ENCODE assay signal across 24 mouse cellular contexts in the genomic region with DNA sequence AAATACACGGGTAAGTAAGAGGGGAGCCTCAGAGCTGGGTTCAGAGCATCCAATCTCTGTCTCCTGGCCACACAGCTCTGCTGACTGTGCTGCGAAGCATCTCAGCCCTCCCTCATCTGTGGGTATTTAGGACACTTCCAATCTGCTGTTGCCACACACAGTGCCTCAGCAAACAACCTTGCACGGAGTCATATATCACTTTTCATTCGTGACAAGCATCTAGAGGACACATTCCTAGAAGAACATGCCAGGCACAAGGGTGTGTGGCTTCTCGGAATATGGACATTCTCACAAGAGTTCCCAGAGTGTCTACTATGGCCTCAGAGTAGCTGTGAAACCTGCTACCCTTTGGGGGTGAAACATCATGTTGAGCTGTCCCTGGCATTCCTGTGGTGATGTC. TPM values are rescaled to one million over a fixed set of nuclear protein-coding genes. Genes with fewer than 3 reads are reported as not detected.
DNase-seq lines count a peak whose midpoint lies in the region; TF ChIP-seq lines count a peak whose summit lies in the region.
"Had no signal": no experiment of that assay in that cellular context is flagged by ENCODE, and none has a peak within 500 bp of the region (broad histone marks: within the 10 kb centered on the region; RNA-seq: fewer than 3 reads in every experiment).

No protein-coding gene starts in this region.

- H3K36me3 ChIP-seq in C2C12 (ENCODE audit: control insufficient read depth, insufficient read depth), result no peaks in the 10 kb centered on the region
- H3K36me3 ChIP-seq: forebrain, embryonic 10.5 days; heart, embryonic 10.5 days; heart, embryonic 13.5 days had no signal

- H3K27ac ChIP-seq in cerebellum, adult 2 months (ENCODE audit: insufficient read depth, low read length), result no peak overlapping the region
- H3K27ac ChIP-seq: forebrain, embryonic 10.5 days; forebrain, embryonic 13.5 days; heart, adult 2 months; heart, embryonic 10.5 days; heart, embryonic 13.5 days; hindbrain, embryonic 14.5 days; hindbrain, postnatal 0 days had no signal

- peaks cover 29% of the 10 kb centered on the region for H3K27me3 ChIP-seq in C2C12 (ENCODE audit: control insufficient read depth, insufficient read depth, insufficient read length)
- H3K27me3 ChIP-seq in cerebellum, adult 2 months (ENCODE audit: control insufficient read depth, insufficient read depth, low read length), result peaks cover 9% of the 10 kb centered on the region; the same call in 1 of the 2 replicates
- H3K27me3 ChIP-seq: Patski had no signal

- TF ChIP-seq POLR2A in cerebellum, adult 2 months (IDR thresholded peaks at IDR 0.05; ENCODE audit: borderline replicate concordance, insufficient read depth, low read length), result no peak

- H3ac ChIP-seq in C2C12 (ENCODE audit: control insufficient read depth, insufficient read length, low read depth), result no peak overlapping the region

- whole genome bisulfite sequencing in cerebellum, adult 2 months, result 80% methylated on average over 5 of the region's 5 CpGs

- TF ChIP-seq CTCF in C2C12 (IDR thresholded peaks at IDR 0.05; ENCODE audit: control insufficient read depth, insufficient read depth, insufficient read length), result no peak
- no peak for TF ChIP-seq CTCF in cerebellum, adult 2 months (IDR thresholded peaks at IDR 0.05; ENCODE audit: borderline replicate concordance, insufficient read depth, low read depth, low read length)

- H3K79me3 ChIP-seq in C2C12 (ENCODE audit: low read depth), result no peaks in the 10 kb centered on the region

- peaks cover 6% of the 10 kb centered on the region for H3K4me1 ChIP-seq in cerebellum, adult 2 months (ENCODE audit: control insufficient read depth, insufficient read depth, low read length)

- no peak overlapping the region for H3K4me3 ChIP-seq in C2C12 (ENCODE audit: insufficient read depth, poor library complexity, severe bottlenecking)
- H3K4me3 ChIP-seq in cerebellum, adult 2 months (replicated peaks; ENCODE audit: insufficient read depth, low read depth, low read length), result no peak overlapping the region
- H3K4me3 ChIP-seq: forebrain, embryonic 10.5 days; forebrain, embryonic 13.5 days; heart, adult 2 months; heart, embryonic 10.5 days; heart, embryonic 13.5 days had no signal

- H3K79me2 ChIP-seq in C2C12 (ENCODE audit: control insufficient read depth, insufficient read depth), result no peaks in the 10 kb centered on the region

- peak; percentile 73 for DNase-seq in adrenal gland, adult 2 months
- DNase-seq in adrenal gland, postnatal 4 days (ENCODE audit: low spot score in 2 of 2), result no peak
- DNase-seq in adrenal gland, postnatal 10 days, result peak; percentile 21
- DNase-seq in cerebellum, adult 2 months, result no peak
- no peak for DNase-seq in neural tube, embryonic 10.5 days (ENCODE audit: extremely low spot score, low spot score)
- DNase-seq in retina, postnatal 1 day, result no peak
- DNase-seq: cerebellum, adult 11-12 months; cerebellum, adult 9-10 months; cerebellum, postnatal 14 days; gastrocnemius, postnatal 10 days; gastrocnemius, postnatal 36 days; heart, adult 2 months; heart, postnatal 14 days; heart, postnatal 4 days had no signal

TF ChIP-seq in C2C12, 6 proteins besides CTCF, POLR2A, EP300 and RAD21:
- peak; percentile 74 for TF ChIP-seq CEBPB (IDR thresholded peaks at IDR 0.05; ENCODE audit: low read depth)
- peak; percentile 76 for TF ChIP-seq MAX (IDR thresholded peaks at IDR 0.05)
- no peak for TF ChIP-seq MYOD1 (IDR thresholded peaks at IDR 0.05; ENCODE audit: control insufficient read depth, insufficient read length, low read depth)
- TF ChIP-seq FOSL1 (IDR thresholded peaks at IDR 0.05; ENCODE audit: insufficient read depth, low read length, poor library complexity, severe bottlenecking), result no peak
- no peak for TF ChIP-seq USF1 (IDR thresholded peaks at IDR 0.05; ENCODE audit: low read depth)
- no peak for TF ChIP-seq MYOG (IDR thresholded peaks at IDR 0.05; ENCODE audit: control insufficient read depth, extremely low read depth, insufficient read length)

RNA-seq across cellular contexts. Expression of gene Elfn1, which starts 2.6 kb away (rescaled TPM):
- total RNA-seq in adrenal gland, adult 2 months (2021), result 10 to 100 TPM in 1 of 2 experiments, under 1 TPM in 1; 0.35 to 25.4 TPM
- 33.8 and 96.1 TPM in 2 replicates for polyA plus RNA-seq in adrenal gland, adult 2 months (2012; rRNA removed)
- 10 to 100 TPM; 14.1 to 16.8 TPM for total RNA-seq in adrenal gland, postnatal 4 days (2021)
- 0.04 TPM for polyA plus RNA-seq in C2C12 (2012; fragmentation: generic; extraction: Trizol)
- total RNA-seq in adrenal gland, postnatal 10 days (2021), result 1 to 10 TPM; 1.1 to 2.2 TPM
- 7.4 and 8.6 TPM in 2 replicates for polyA plus RNA-seq in cerebellum, adult 2 months (2012; rRNA removed)
- total RNA-seq: gastrocnemius, adult 18-20 months; gastrocnemius, postnatal 36 days; granulocyte monocyte progenitor cell, adult 5-6 weeks had no signal

Comparison
In these comparisons a context has a peak if more than half of its experiments do, and no peak if none do; other contexts are left out.
1. DNase-seq: peak in adrenal gland, adult 2 months (single experiment) and adrenal gland, postnatal 10 days (single experiment); none in adrenal gland, postnatal 4 days (0 of 2), cerebellum, adult 2 months (0 of 2), neural tube, embryonic 10.5 days (single experiment) and retina, postnatal 1 day (single experiment).